Mouse (Mus musculus) kidney, postnatal 36 days (tissue): ENCODE measurements around the gene Slc19a3.

Experiments
- DNase-seq, 2 experiments: peaks; one replicate each; pipeline ENCODE4 v3.0.0; 2021 to 2022; ENCODE audit warnings: mixed read lengths in 2 of 2

Gene Slc19a3

DNA sequence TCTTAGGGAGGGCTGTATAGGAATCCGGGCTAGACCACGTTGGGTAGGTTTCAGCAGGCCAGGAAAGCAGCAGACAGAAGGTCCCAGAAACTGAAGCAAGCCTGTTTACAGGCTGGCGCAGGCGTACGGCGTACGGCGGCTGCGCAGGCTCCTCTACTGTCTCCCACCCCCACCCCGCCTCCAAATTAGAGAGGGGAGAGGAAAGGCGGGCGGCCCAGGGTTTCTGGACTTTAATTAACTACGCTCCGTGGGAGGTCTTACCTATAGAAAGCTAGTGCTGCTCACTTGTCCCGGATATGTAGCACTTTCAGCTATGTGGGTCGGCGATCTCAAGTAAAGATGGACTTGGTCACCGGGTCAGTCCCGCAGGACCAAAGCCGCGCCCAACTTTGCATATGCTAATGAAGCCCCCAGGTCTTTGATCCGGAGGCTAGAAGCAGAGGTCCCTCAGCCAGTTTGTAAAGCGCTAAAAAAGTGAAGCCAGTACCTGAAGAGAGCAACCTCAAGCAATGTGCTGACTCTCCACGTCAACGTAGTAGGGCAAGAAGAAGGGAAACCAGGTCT lies at the start of gene Slc19a3:
Gene Slc19a3 (minus strand): TSS at position 340 of the 564 bp plus-strand sequence.
- peak; percentile 66 to 67 for DNase-seq

DNA sequence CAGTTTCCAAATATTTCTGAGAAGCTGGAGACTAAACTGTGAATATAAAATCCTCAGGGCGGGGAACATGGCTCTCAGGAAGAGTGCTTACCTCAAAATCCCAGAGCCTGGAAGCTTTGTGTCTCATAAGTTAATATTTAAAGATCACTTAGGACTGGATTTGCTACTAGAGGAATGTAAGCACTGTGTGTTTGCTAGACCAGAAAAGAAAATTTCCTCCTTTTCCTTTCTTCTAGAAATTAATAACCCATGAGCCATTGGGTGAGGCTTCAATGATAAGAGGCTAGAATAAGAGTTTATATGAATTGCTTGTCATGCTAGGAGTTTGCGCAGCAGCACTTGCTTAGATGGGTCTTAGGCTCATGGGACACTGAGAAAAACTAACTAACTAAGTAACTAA lies 46.5 kb upstream of the Slc19a3 start:
- DNase-seq: peak in 1 of 2 experiments; percentile 4

DNA sequence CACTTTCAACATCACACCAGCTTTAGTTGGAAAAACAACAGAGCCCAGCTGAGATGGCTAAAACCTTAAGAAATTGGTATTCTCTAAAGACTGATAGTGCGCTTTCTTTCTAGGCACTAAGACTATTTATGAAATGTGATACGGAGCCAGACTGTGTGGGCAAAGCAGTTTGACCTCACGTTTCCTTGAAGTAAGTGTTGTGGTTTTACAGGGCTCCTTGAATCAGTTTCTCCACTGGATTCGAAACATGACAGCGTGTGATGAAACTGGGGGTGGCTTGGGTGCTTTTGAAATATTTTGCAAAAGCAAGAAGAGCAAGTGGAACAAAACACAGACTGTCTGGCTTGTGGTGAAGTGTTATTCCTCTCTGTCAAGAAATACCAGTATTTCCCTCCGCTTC lies 38.8 kb upstream of the Slc19a3 start:
- no peak for DNase-seq

DNA sequence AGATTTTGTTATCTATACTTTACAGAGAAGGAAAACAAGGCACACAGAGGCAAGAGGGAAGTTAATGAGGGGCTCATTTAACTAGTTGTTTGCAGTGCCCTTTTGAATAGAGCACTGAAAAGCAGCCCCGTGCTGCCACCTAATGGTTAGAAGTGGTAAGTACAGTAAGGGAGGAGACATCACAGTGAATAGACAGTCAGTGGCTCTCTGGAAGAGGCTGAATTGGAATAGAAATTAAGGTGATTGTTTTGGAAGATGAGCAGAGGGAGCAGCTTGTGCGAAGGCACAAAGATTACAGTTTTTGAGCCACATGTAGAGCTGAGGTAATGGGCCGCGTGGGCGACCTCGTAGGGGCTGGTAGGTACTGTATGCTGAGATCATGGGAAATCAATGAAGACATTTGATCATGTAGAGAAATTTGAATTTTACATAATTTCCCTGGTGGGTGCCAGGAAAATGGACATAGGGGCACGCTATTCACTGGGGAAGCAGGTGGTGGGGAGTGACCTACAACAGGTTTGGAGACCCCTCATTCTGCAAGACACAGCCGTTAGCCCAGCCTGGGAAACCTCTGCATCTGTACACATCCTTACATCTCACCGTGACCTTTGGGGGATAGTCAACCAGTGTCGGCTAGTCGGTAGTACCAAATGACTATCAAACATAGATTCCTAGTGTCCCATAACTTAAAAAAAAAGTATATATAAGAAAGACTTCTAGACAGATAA lies 38.1 kb upstream of the Slc19a3 start:
- DNase-seq: peak; percentile 23 to 31

DNA sequence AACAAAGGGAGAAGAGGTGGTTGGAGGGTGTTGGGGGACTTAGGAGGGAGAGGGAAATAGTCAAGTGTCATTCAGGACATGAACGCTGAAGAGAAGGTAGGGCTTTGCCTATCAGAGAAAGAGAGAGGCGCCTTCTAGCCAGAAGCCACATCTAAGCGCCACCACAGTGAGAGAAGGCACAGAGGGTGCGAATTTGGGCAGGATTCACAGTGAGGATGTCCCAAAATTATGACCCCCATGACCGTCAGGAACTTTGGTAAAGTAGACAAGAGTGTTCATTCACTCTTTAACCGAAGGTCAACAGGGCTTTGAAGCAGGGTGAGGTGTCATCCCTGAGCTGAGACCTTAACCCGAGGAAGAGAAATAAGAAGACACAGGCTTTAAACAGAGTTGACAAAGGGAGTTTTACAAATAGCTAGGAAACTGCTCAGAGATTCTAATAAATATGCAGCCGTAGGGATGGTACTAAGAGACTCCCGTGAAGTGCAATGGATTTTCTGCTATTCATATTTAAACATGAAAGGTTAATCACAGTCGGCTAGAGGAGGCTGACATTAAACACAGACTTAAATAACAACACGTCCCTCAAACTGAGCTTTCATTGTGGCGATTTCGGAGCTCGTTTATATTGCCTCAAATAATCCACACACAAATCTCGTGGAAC lies 37.4 kb upstream of the Slc19a3 start:
- DNase-seq: no peak

DNA sequence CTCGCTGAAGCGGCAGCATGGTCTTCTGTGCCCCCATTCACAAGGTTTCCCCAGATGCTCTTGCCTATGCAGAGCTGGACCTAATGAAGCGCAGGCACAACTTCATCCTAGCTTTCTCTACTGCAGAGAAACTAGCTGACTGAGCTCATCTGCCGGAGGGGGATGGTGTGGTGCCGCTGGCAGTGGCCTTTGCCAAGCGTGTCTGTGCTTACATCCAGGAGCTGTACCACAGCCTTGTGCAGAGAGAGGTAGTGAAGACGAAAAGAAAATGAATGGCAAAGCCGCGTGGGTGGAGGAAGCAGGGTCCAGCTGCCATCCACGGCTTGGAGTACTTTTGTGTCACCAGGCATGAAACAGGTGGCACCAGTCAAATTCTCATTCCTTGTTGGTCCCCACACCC lies 29.0 kb upstream of the Slc19a3 start:
- no peak for DNase-seq

DNA sequence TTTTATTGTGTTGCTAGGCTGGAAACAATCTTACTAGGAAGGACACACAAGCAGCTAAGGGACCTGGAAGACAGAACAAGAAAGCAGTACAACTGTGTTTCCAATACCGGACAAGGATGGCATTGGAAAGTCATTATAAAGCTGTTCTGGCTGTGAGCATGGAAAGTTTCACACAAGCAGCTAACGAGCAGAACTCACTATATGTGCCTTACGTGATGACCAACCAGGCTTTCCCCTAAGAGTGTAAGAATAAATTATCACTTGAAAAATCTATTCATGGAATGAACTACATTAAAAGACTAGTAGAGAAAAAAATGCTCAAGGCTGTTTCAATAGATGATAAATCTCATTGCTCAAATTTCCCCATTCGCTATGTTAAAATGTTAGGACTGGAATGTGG lies 28.3 kb upstream of the Slc19a3 start:
- no peak for DNase-seq

DNA sequence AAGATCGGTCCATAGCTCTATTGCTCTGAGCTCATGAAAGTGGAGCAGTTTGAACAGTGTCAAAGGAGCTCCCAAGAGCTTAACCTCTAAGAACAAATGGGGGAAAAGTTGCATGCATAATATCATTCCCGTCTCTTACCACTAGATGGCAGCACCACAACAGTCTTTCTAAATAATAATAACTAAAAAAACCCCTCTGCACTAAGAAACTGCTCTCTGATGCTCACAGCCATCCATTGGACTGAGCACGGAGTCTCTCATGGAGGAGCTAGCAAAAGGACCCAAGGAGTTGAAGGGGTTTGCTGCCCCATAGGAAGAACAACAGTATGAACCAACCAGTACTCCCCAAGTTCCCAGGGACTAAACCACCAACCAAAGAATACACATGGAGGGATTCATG lies 26.6 kb upstream of the Slc19a3 start:
- DNase-seq: peak; percentile 14 to 23

DNA sequence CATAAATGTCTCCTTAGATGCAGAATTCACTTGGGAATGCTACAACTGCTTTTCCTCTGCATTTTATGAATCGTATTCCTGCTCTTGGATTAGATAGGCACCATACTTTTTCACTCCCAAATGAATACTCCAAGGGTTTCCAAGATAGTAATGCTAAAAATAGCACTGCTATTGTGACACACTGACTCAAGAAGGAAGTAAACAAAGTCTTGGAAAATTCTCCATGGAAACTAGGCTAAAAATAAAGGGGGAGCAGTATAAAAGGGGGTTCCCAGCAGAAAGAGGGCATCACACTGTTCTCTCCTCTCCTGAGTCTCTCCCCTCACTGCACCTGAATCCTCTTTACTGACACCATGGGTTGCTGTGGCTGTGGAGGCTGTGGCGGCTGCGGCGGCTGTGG lies 22.4 kb upstream of the Slc19a3 start, which contains the start of gene Krtap28-13:
Gene Krtap28-13 (plus strand): TSS at position 288 of the 400 bp plus-strand sequence.
- no peak for DNase-seq

DNA sequence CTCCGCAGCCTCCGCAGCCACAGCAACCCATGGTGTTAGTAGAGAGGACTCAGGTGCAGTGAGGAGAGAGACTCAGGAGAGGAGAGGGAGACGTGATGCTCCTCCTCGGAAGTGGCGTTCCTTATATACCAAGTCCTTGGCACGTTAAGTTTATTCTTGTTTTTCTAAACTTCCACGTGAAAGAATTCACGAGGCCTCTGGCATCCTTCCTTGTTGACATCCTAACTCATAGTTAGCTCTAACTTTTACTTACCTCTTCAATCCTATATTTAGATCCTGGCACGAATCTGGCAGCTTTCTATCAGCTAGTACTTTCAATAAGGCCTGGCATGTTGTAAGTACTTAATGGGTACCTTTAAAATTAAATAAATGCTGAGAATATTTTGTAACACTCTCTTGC lies 21.0 kb upstream of the Slc19a3 start, which contains the start of gene A030005K14Rik:
Gene A030005K14Rik (minus strand): TSS at position 101 of the 400 bp plus-strand sequence.
- DNase-seq: no peak

DNA sequence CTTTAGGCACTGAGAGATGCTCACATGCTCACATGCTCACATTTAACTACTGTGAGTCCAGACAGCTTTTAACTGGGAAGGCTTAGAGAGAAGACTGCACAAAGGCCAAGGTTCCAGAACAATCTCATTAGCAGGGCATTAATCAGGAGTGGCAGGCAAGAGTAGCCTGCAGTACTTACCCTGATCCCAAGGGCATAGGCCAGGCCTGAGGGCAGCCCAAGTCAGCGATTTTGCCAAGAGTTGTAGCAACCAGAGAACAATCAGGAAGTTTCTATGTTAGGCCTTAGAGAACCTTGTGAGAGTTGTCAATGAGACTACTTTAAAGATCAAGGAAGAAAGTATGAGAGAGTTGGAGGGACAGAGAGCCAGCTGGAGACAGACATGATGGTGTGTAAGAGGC lies 20.2 kb upstream of the Slc19a3 start:
- peak; percentile 59 to 60 for DNase-seq

DNA sequence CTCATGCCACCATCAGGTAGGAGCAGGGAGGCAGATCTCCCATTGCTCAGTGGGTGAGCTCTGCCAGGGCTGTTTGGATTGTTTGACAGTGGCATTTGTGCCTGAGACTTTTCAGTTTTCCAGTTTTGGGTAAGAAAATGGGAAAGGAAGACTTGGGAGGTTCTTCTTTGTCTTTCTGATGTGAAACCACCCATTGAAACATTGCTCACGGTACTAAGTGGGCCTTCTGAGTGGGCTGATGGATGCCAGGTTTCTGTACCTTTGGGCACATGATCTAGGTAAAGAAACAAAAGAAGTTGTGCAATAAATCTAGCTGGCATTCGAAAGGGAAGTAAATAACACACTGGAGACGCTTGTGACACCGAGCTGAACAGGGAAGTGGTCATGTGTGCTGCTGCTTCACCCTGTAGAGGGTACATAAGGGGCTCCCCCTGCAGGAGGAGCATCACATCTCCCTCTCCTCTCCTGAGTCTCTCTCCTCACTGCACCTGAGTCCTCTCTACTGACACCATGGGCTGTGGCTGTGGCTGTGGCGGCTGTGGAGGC lies 6.7 kb upstream of the Slc19a3 start, which contains the start of gene Gm47969:
Gene Gm47969 (plus strand): TSS at position 51 of the 546 bp plus-strand sequence.
- no peak for DNase-seq

DNA sequence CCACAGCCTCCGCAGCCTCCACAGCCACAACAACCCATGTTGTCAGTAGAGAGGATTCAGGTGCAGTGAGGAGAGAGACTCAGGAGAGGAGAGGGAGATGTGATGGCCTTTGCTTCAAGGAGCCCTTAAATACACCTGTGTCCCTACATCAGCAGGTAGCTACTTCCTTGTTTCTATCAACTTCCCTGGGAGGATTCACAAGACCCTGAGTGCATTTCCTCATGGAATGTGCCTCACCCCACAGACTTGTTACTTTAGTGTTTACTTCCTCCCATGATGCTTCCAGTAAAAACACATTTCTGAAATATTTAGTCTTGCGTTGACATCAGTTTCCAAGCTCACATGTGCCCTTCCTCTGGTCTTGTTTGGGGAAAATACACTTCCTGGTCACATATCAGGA lies 4.1 kb upstream of the Slc19a3 start, which contains the start of gene Krtap28-10:
Gene Krtap28-10 (minus strand): TSS at position 101 of the 400 bp plus-strand sequence.
- no peak for DNase-seq

DNA sequence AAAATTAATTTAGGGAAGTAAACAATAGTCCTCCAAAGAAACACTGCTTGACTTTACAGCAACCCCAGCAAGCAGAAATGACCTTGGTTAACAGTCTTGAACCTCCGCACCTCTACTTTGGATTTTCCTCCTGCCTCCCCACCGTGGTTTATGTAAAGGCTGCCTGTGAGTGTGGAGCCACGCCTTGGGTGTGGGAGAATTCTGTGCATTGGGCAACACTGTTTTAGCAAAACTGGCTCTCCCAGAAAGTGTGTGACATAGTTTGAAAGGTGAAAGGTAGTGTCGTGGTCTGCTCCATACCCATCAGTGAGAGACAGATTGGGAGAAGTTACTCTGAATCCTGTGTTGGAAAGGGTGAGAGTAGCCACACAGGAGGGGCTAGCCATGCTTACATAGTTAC lies 832 bp upstream of the Slc19a3 start:
- DNase-seq: no peak

DNA sequence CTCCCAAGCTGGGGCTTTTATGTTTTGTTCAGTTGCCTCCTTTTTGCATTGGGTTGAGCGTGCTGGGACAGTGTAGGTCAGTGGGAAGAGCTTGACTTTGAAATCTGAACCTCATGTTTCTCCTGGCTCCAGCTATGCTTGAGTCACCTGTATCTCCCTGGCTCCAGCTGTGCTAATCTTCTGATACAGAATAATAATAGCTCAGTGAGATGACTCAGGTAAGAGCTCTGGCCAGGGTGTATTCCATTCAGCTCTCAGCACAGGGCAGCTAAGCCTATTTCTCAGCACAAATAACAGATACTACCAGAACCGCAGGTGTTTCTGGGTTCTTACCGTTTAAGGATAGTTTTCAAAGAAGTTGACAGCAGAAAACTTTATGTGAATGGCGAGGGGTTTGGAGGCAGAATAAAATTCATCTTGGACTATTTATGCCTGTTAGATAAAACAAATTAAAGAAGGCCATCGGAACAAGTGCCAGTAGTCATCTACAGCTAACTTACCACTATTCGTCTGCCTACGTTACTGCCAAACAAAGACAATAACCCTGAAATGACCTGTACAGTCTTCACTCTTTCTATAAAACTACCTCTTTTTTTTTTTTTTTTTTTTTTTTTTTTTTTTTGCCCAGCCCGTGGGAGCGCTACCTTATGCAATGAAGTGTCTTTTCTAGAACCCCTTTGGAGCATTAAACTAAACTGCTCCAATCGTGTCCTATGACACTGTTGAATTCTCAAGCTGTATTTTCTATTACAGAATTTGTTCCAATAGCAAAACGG lies 1.2 kb downstream of the Slc19a3 start:
- DNase-seq: no peak

DNA sequence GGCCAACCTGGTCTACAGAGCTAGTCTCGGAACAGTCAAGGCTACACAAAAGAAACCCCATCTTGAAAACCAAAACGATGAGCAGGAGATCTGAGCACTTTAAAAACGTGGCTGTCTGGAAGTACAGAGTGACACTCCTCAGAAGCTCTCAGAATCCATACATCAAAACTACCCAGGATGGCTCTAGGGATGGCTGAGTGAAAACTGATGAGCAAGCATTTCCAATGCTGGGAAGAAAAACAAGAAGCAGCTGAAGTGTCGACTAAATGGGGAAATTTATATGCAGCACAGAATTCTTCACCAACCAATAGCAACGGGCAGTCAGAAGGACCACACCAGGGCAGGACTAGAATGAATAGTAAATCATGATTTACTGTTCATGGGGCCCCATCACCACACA lies 3.7 kb downstream of the Slc19a3 start:
- DNase-seq: no peak

DNA sequence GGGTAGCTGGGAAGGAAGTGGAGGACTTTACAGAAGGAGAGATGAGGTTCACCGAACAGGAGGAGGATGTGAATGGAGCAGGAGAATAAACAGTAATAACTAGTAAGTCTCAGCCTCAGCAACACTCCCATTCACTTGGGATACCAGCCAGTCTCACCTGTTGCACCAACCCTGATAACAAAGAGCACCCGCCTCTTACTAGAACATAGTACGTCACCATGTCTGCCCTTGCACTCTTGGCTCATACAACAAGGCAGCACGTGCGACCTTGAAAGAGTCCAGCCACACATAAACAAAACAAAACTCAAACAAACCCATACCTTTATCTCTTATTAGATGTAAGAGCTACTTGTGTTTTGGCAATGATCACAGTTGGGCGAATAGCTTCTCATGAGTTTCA lies 5.7 kb downstream of the Slc19a3 start:
- DNase-seq: no peak

DNA sequence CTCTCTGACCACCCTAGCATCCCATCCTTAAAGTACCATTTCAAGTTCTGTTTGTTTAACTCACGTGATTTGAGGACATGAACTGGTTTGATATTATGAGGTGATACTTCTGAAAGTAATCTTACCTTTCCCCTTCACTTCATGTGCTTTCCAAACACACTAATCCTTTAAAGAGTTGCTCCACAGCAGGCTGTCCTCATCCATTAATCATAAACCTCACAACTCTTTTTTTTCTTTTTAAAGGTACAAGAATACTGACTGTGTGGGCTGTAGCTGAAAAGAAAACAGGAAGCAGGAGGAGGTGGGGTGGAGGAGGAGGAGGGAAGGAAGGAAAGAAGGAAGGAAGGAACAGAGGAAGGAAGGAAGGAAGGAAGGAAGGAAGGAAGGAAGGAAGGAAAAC lies 6.3 kb downstream of the Slc19a3 start:
- DNase-seq: peak in 1 of 2 experiments; percentile 21

DNA sequence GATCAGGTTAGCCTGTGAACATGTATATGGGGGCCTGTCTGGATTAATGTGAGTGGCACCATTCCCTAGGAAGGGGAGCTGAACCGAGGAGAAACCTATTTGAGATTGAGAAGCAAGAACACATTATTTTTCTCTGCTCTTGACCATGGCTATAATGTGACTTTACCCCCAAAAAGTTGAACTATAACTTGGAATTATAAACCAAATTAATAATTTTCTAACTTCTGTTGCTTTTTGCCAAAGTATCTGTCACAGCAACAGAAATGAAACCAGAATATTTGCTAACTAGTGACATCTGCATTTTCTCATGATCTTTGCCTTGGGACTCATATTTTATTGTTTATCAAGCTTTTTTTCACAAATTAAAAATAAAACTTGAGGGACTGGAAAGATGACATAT lies 21.7 kb downstream of the Slc19a3 start:
- DNase-seq: peak in 1 of 2 experiments; percentile 13

DNA sequence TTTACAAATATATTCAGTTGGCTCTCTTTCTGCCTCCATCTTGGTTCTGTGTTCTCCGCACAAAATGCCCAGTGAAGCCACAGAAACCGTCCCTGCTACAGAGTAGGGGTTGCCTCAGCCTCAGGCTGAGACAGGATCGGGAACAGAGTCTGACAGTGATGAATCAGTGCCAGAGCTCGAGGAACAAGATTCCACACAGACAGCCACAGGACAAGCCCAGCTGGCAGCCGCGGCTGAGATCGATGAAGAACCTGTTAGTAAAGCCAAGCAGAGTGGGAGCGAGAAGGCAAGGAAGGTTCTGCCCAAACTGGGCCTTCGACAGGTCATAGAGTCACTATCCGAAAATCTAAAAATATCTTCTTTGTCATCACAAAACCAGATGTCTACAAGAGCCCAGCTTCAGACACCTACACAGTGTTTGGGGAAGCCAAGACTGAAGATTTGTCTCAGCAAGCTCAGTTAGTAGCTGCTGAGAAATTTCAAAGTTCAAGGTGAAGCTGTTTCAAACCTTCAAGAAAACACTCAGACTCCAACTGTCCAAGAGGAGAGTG lies 22.8 kb downstream of the Slc19a3 start:
- peak in 1 of 2 experiments; percentile 51 for DNase-seq

DNA sequence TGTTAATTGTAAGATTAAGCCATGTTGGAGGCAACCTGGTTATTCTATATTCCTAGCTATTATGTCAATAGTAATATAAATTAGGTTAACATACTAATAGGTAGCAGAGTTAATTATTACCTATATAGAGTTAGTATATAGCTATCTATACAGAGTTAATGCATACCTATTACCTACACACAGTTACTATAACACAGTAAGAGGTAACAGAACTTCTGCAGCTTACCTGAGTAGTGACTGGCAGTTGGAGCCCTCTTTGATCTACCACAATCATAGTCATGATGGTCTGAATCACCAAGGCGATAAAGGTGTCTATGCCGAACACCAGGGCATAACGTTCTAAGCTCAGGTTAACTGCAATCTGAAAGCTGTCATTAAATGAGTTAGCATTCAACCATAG lies 23.8 kb downstream of the Slc19a3 start:
- DNase-seq: no peak

DNA sequence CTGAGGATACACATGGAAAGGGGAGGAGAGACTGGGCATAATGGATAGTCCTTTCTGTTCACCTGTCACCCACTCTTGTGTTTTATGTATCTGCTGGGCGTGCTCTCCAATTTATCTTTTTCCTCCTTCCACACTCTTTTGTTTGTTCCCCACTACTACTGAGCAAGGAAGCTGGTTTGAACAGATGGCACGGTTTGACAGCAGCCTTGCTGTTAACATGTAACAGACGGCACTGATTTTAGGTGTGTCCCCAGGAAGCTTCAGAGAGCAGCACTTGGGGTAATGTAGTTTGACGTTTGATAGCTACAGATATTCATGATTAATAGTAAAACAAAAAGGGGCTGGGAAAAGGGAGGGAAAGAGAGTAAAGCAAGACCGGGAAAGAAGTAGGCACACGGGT lies 30.8 kb downstream of the Slc19a3 start:
- no peak for DNase-seq
